In genomic region chr6:119106726-119107125, GRCm38 (mm10) we compare ENCODE assay signal across 8 mouse cellular contexts.
A peak's percentile ranks its signal among the peaks of the same experiment; 100 is the strongest.
DNase-seq lines count a peak whose midpoint lies in the region; ATAC-seq and TF ChIP-seq lines count a peak whose summit lies in the region.

No protein-coding gene starts in this region.

- no peaks in the 10 kb centered on the region for H3K27me3 ChIP-seq in cerebellum, adult 2 months (ENCODE audit: control insufficient read depth, insufficient read depth, low read length)
- peaks cover 22% of the 10 kb centered on the region; the same call in 1 of the 2 replicates for H3K27me3 ChIP-seq in lung, embryonic 14.5 days (ENCODE audit: insufficient read depth, low read length)
- peaks cover 39% of the 10 kb centered on the region for H3K27me3 ChIP-seq in limb, embryonic 10.5 days (ENCODE audit: low read depth, poor library complexity, severe bottlenecking)
- H3K27me3 ChIP-seq in stomach, embryonic 14.5 days (ENCODE audit: control insufficient read depth, insufficient read depth, low read length) = peaks cover 6% of the 10 kb centered on the region; the same call in 1 of the 2 replicates

- no peak for TF ChIP-seq POLR2A in cerebellum, adult 2 months (IDR thresholded peaks at IDR 0.05; ENCODE audit: borderline replicate concordance, insufficient read depth, low read length)

- no peaks in the 10 kb centered on the region for H3K9me3 ChIP-seq in lung, embryonic 14.5 days (ENCODE audit: low read depth, low read length)
- no peaks in the 10 kb centered on the region for H3K9me3 ChIP-seq in limb, embryonic 10.5 days (replicated peaks)
- H3K9me3 ChIP-seq in stomach, embryonic 14.5 days (ENCODE audit: control insufficient read depth, low read depth, low read length) = no peaks in the 10 kb centered on the region

- H3K4me3 ChIP-seq in cerebellum, adult 2 months (replicated peaks; ENCODE audit: insufficient read depth, low read depth, low read length) = peak overlapping the region; percentile 86
- peak overlapping the region; percentile 67 for H3K4me3 ChIP-seq in lung, embryonic 14.5 days (ENCODE audit: low read depth, low read length)
- H3K4me3 ChIP-seq in limb, embryonic 10.5 days = peak overlapping the region; percentile 65
- H3K4me3 ChIP-seq in stomach, embryonic 14.5 days (ENCODE audit: low read depth, low read length) = peak overlapping the region; percentile 62

- no peak for ATAC-seq in lung, embryonic 14.5 days (ENCODE audit: insufficient read depth)
- ATAC-seq in stomach, embryonic 14.5 days (ENCODE audit: insufficient number of reproducible peaks, insufficient read depth, low FRiP score, low read depth) = no peak
- ATAC-seq in frontal cortex, adult (ENCODE audit: low TSS enrichment) = no peak

- H3K27ac ChIP-seq in cerebellum, adult 2 months (ENCODE audit: insufficient read depth, low read length) = peak overlapping the region; percentile 79
- H3K27ac ChIP-seq in lung, embryonic 14.5 days (ENCODE audit: low read depth) = no peak overlapping the region
- peak overlapping the region; percentile 95; the same call in 1 of the 2 replicates for H3K27ac ChIP-seq in limb, embryonic 10.5 days
- H3K27ac ChIP-seq in stomach, embryonic 14.5 days (ENCODE audit: low read length) = no peak overlapping the region

- peak overlapping the region; percentile 82 for H3K9ac ChIP-seq in lung, embryonic 14.5 days
- H3K9ac ChIP-seq in stomach, embryonic 14.5 days (replicated peaks; ENCODE audit: low read depth, low read length) = peak overlapping the region; percentile 79; the same call in 1 of the 2 replicates

- peaks cover 24% of the 10 kb centered on the region for H3K4me1 ChIP-seq in cerebellum, adult 2 months (ENCODE audit: control insufficient read depth, insufficient read depth, low read length)
- no peaks in the 10 kb centered on the region for H3K4me1 ChIP-seq in lung, embryonic 14.5 days (ENCODE audit: insufficient read depth)
- H3K4me1 ChIP-seq in limb, embryonic 10.5 days = peaks cover 51% of the 10 kb centered on the region
- H3K4me1 ChIP-seq in stomach, embryonic 14.5 days (ENCODE audit: control insufficient read depth, insufficient read depth, low read length) = no peaks in the 10 kb centered on the region

- TF ChIP-seq CTCF in cerebellum, adult 2 months (IDR thresholded peaks at IDR 0.05; ENCODE audit: borderline replicate concordance, insufficient read depth, low read depth, low read length) = no peak
- no peak for TF ChIP-seq CTCF in lung, embryonic 14.5 days (IDR thresholded peaks at IDR 0.05; ENCODE audit: low read depth)

- peak in 1 of 2 experiments; percentile 49 for DNase-seq in cerebellum, adult 2 months
- no peak for DNase-seq in cerebellum, postnatal 14 days
- no peak for DNase-seq in lung, embryonic 14.5 days
- DNase-seq in lung, postnatal 10 days = no peak
- DNase-seq in limb, embryonic 10.5 days (ENCODE audit: low spot score) = no peak
- DNase-seq in right cerebral cortex, postnatal 36 days (ENCODE audit: low spot score in 2 of 2) = no peak

- no peaks in the 10 kb centered on the region for H3K36me3 ChIP-seq in lung, embryonic 14.5 days (ENCODE audit: insufficient read depth)
- no peaks in the 10 kb centered on the region for H3K36me3 ChIP-seq in limb, embryonic 10.5 days
- no peaks in the 10 kb centered on the region for H3K36me3 ChIP-seq in stomach, embryonic 14.5 days (ENCODE audit: control insufficient read depth, insufficient read depth, low read length)

- WGBS in cerebellum, adult 2 months = 12% methylated on average over 7 of the region's 7 CpGs
- 11% methylated on average over 7 of the region's 7 CpGs for WGBS in lung, embryonic 14.5 days
- 12% methylated on average over 7 of the region's 7 CpGs for WGBS in limb, embryonic 10.5 days
- 19% methylated on average over 7 of the region's 7 CpGs for WGBS in stomach, embryonic 14.5 days

- H3K4me2 ChIP-seq in lung, embryonic 14.5 days = peak overlapping the region; percentile 92
- peak overlapping the region; percentile 98 for H3K4me2 ChIP-seq in stomach, embryonic 14.5 days (replicated peaks; ENCODE audit: low read depth, low read length)

Comparison
In these comparisons a context has a peak if more than half of its experiments do, and no peak if none do; other contexts are left out.
1. H3K27ac ChIP-seq: peak in cerebellum, adult 2 months (single experiment) and limb, embryonic 10.5 days (single experiment); none in lung, embryonic 14.5 days (single experiment) and stomach, embryonic 14.5 days (single experiment).
2. Peak in every context shown above with its lines, with median percentiles within 50 percentile points of each other: H3K4me3 ChIP-seq.